In genomic region chr12:93675032-93675431, GRCm38 (mm10) we compare ENCODE assay signal across 23 mouse cellular contexts.
DNase-seq lines count a peak whose midpoint lies in the region; ATAC-seq and TF ChIP-seq lines count a peak whose summit lies in the region.
"Had no signal": no experiment of that assay in that cellular context is flagged by ENCODE, and none has a peak within 500 bp of the region (broad histone marks: within the 10 kb centered on the region; RNA-seq: fewer than 3 reads in every experiment).

No protein-coding gene starts in this region.

- H3K79me2 ChIP-seq in C2C12 (ENCODE audit: control insufficient read depth, insufficient read depth): no peaks in the 10 kb centered on the region

- no peak overlapping the region for H3K4me3 ChIP-seq in C2C12 (ENCODE audit: insufficient read depth, poor library complexity, severe bottlenecking)
- H3K4me3 ChIP-seq: embryonic facial prominence, embryonic 10.5 days; embryonic facial prominence, embryonic 12.5 days; forebrain, embryonic 10.5 days; forebrain, embryonic 12.5 days had no signal

- no peak for TF ChIP-seq CTCF in C2C12 (IDR thresholded peaks at IDR 0.05; ENCODE audit: control insufficient read depth, insufficient read depth, insufficient read length)

- no peaks in the 10 kb centered on the region for H3K36me3 ChIP-seq in C2C12 (ENCODE audit: control insufficient read depth, insufficient read depth)
- H3K36me3 ChIP-seq: embryonic facial prominence, embryonic 10.5 days; embryonic facial prominence, embryonic 12.5 days; forebrain, embryonic 10.5 days; forebrain, embryonic 12.5 days had no signal

- no peaks in the 10 kb centered on the region for H3K27me3 ChIP-seq in C2C12 (ENCODE audit: control insufficient read depth, insufficient read depth, insufficient read length)
- H3K27me3 ChIP-seq: forebrain, embryonic 12.5 days; Patski had no signal

- no peak for DNase-seq in frontal cortex, postnatal 10 days (ENCODE audit: low spot score in 2 of 2)
- peak; percentile 41 for DNase-seq in brain, adult 2 months (ENCODE audit: low read depth, low spot score)
- DNase-seq in spleen, adult 12 weeks (ENCODE audit: low spot score): no peak
- DNase-seq in cerebellum, adult 18-20 months: no peak
- DNase-seq in right cerebral cortex, adult 18-20 months: no peak
- DNase-seq: adrenal gland, adult 8-10 months; adrenal gland, postnatal 14 days; adrenal gland, postnatal 36 days; B cell, adult 2 months; cerebellum, adult 11-12 months; cerebellum, adult 8-10 months; cerebellum, adult 9-11 months; cerebellum, postnatal 25 days had no signal

- no peaks in the 10 kb centered on the region for H3K79me3 ChIP-seq in C2C12 (ENCODE audit: low read depth)

- peak; percentile 64; the same call in 1 of the 2 replicates for ATAC-seq in frontal cortex, adult (ENCODE audit: low TSS enrichment)
- ATAC-seq: activated CD4-positive, CD25-positive, alpha-beta regulatory T cell, adult 4 months; forebrain, embryonic 14.5 days; forebrain, embryonic 16.5 days; Patski had no signal

- no peak overlapping the region for H3ac ChIP-seq in C2C12 (ENCODE audit: control insufficient read depth, insufficient read length, low read depth)

TF ChIP-seq in C2C12, 6 proteins besides CTCF, POLR2A, EP300 and RAD21:
- TF ChIP-seq MYOG (IDR thresholded peaks at IDR 0.05; ENCODE audit: control insufficient read depth, extremely low read depth, insufficient read length) (no peak), USF1 (IDR thresholded peaks at IDR 0.05; ENCODE audit: low read depth) (no peak), MAX (IDR thresholded peaks at IDR 0.05) (no peak), FOSL1 (IDR thresholded peaks at IDR 0.05; ENCODE audit: insufficient read depth, low read length, poor library complexity, severe bottlenecking) (peak; percentile 79), CEBPB (IDR thresholded peaks at IDR 0.05; ENCODE audit: low read depth) (no peak), MYOD1 (IDR thresholded peaks at IDR 0.05; ENCODE audit: control insufficient read depth, insufficient read length, low read depth) (peak; percentile 29)
